Mouse (Mus musculus) limb, embryonic 14.5 days (tissue): ENCODE measurements around the gene Lrrn4. TPM values are rescaled to one million over a fixed set of nuclear protein-coding genes. Genes with fewer than 3 reads are reported as not detected.
A peak's percentile ranks its signal among the peaks of the same experiment; 100 is the strongest.

Experiments
- ATAC-seq: fragments of 200-750 bp; cut with Nextera tagmentation; 2 replicates; pipeline ENCODE4 v1.8.0; 2017; ENCODE audit warnings: low read depth, moderate number of reproducible peaks, moderate TSS enrichment; ENCODE audit not compliant: low FRiP score
- DNase-seq: peaks from one replicate; pipeline ENCODE4 v3.0.0-alpha.2; 2015; ENCODE audit warnings: low spot score
- H3K27ac ChIP-seq: fragments of 300-500 bp; sonication (generic); replicated peaks from 2 replicates; pipeline ENCODE4 v1.5.1; 2014; ENCODE audit warnings: low read depth, mild to moderate bottlenecking, low read length, moderate library complexity, mixed read lengths
- H3K27me3 ChIP-seq: fragments of 300-500 bp; sonication (generic); 2 replicates; pipeline ENCODE4 v1.6.1; 2014; ENCODE audit warnings: low read length, mixed read lengths; ENCODE audit not compliant: control insufficient read depth, insufficient read depth
- H3K36me3 ChIP-seq: fragments of 300-500 bp; sonication (generic); 2 replicates; pipeline ENCODE4 v1.6.1; 2014; ENCODE audit warnings: mild to moderate bottlenecking, low read length, moderate library complexity, mixed read lengths; ENCODE audit not compliant: control insufficient read depth, insufficient read depth
- H3K4me1 ChIP-seq: fragments of 300-500 bp; sonication (generic); 2 replicates; pipeline ENCODE4 v1.6.1; 2014; ENCODE audit warnings: antibody characterized with exemption, low read length, mixed read lengths; ENCODE audit not compliant: control insufficient read depth, insufficient read depth
- H3K4me2 ChIP-seq: fragments of 300-500 bp; sonication (generic); replicated peaks from 2 replicates; pipeline ENCODE4 v1.6.1; 2014; ENCODE audit warnings: low read depth, mild to moderate bottlenecking, low read length, moderate library complexity; ENCODE audit not compliant: severe bottlenecking
- H3K4me3 ChIP-seq: fragments of 300-500 bp; sonication (generic); replicated peaks from 2 replicates; pipeline ENCODE4 v1.5.1; 2014; ENCODE audit warnings: low read length
- H3K9ac ChIP-seq: fragments of 300-500 bp; sonication (generic); 2 replicates; pipeline ENCODE4 v1.6.1; 2014; ENCODE audit warnings: mild to moderate bottlenecking, low read depth, low read length, moderate library complexity; ENCODE audit not compliant: severe bottlenecking
- H3K9me3 ChIP-seq: fragments of 300-500 bp; sonication (generic); 2 replicates; pipeline ENCODE4 v1.6.1; 2016; ENCODE audit warnings: low read length; ENCODE audit not compliant: control insufficient read depth
- POLR2A ChIP-seq: fragments of 200-500 bp; IDR thresholded peaks from 2 replicates; pipeline ENCODE4 v1.8.0; 2012; ENCODE audit warnings: inconsistent platforms, mild to moderate bottlenecking, moderate library complexity, borderline replicate concordance; ENCODE audit not compliant: insufficient read depth, insufficient read length; ENCODE audit errors: extremely low read depth
- WGBS: fragments of 180-500 bp; shearing (Covaris S2); extraction: QIAGEN DNeasy Blood & Tissue Kit; methylation state at CpG from one replicate; pipeline ENCODE4 v1.1.7; 2014; 5-methylcytosine and 5-hydroxymethylcytosine counted together
- polyA plus RNA-seq, 2 experiments: library from polyadenylated mRNA; depleted of rRNA in 1 of 2; stranded (reverse) in 1 of 2; unstranded in 1 of 2; fragments of >200 nt; fragmentation: Nextera tagmentation in 1 of 2; extraction: Ambion mirVana in 1 of 2; gene quantifications; 2 replicates each; pipeline versions ENCODE4 v1.2.1 to v1.2.3; 2012 to 2014

The Lrrn4 gene
- polyA plus RNA-seq, 2 experiments: 0.31 to 0.51 TPM

DNA sequence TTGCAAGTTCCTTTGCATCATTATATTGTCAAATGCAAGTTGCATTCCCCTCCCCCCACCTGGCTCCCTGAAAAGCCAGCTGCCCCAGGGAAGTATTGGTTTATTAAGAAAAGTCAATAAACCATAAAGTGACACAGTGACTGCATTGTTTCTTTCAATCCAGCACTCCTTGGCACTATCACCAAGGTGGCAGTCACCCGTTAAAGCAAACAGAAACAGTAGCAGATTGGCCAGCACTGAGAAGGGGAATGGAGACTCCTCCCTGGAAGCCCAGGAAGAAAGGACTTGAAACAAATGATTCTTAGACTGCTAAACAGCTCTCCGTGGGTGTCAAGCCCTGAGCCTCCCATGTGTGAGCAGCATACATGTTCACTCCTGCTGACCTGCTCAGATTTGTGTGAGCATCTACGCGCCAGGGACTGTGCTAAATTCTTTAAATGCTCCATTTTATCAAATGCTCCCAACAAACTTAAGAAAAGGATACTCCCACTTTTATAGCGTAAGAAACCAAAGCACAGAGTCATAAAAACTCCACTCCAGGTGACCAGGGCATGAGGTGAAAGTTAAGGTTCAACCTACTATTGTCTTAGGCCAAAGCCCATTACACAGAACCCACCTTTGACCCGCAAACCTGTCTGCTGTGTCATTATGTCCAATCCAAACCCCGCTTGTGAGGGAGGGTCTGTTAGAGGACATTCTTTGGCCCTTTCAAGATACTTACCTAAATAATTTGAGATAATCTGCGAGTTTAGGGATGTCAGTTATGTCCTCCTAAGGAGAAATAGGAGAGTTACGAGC is 41.6 kb upstream of the Lrrn4 start:
- Histone ChIP-seq H3K9ac (no peak overlapping the region), H3K4me3 (no peak overlapping the region), H3K36me3 (no peaks in the 10 kb centered on the region), H3K27me3 (no peaks in the 10 kb centered on the region), H3K4me2 (no peak overlapping the region), H3K4me1 (no peaks in the 10 kb centered on the region), H3K9me3 (no peaks in the 10 kb centered on the region), H3K27ac (no peak overlapping the region)
- no peak for TF ChIP-seq POLR2A
- DNase-seq: no peak
- no peak for ATAC-seq
- 70% methylated on average over 9 of the region's 9 CpGs for WGBS

DNA sequence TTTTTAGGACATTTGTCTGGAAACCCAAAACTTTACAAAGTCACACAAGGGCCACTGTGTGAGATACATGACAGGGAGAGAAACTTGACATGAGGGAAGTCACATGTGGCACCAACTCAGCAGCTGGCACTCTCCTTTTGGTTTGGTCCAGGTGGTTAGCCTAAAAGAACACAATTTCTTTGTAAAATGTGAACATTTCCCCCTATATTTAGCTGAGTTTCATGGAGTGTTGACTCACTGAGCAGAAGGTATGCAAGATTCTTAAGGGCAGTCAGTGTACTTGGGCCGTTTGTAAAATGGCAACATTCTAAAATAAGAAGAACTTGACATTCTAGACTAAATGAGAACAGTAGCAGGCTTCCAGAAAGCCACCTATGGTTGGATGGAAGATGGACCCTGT is 34.1 kb upstream of the Lrrn4 start:
- no peaks in the 10 kb centered on the region for H3K9me3 ChIP-seq
- no peak for DNase-seq
- no peaks in the 10 kb centered on the region for H3K27me3 ChIP-seq
- TF ChIP-seq POLR2A: no peak
- ATAC-seq: no peak
- H3K27ac ChIP-seq: no peak overlapping the region
- H3K4me2 ChIP-seq: no peak overlapping the region
- 61% methylated on average over 1 of the region's 1 CpGs for WGBS
- H3K4me1 ChIP-seq: no peaks in the 10 kb centered on the region
- H3K36me3 ChIP-seq: no peaks in the 10 kb centered on the region
- no peak overlapping the region for H3K4me3 ChIP-seq
- no peak overlapping the region for H3K9ac ChIP-seq

DNA sequence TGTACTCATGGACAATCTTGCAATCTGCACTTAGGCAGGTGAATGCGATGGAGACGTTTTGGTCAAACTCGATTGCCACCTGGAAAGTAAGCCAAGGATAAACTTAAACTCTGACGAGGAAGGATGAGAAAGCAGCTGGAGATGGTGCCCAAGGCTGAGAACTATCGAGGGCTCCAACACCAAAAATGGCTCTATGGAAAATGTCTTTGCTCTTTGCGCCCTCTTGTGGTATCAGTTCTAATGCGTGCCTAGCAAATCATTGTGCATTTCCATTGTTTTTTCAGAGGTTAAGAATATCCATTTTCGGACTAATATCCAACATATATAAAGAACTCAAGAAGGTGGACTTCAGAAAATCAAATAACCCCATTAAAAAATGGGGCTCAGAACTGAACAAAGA is 26.1 kb upstream of the Lrrn4 start:
- Histone ChIP-seq H3K4me3 (no peak overlapping the region), H3K27me3 (no peaks in the 10 kb centered on the region), H3K9ac (no peak overlapping the region), H3K4me1 (no peaks in the 10 kb centered on the region), H3K36me3 (no peaks in the 10 kb centered on the region), H3K4me2 (no peak overlapping the region), H3K27ac (no peak overlapping the region), H3K9me3 (no peaks in the 10 kb centered on the region)
- no peak for TF ChIP-seq POLR2A
- peak; percentile 57 for DNase-seq
- ATAC-seq: no peak
- WGBS: 32% methylated on average over 8 of the region's 8 CpGs

DNA sequence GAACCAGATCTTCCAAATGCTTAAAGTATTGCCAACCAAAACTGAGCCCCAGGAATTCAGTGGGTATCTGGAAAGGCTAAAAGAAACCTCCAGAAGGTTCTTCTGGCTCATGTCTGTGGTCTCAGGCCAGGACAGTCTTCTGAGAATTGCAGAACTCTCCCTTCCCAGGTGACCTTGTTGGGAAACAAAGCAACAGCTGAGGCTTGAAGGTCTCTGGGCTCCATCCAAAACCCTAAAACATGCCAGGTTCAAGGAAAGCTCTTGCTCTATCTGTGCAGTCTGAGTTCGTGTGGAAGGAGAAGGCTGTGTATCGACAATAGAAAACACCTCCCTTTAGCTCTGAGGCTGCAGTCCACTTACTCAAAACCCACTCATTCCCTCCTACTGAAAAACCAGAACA is 24.3 kb upstream of the Lrrn4 start:
- H3K4me2 ChIP-seq: no peak overlapping the region
- H3K9me3 ChIP-seq: no peaks in the 10 kb centered on the region
- H3K9ac ChIP-seq: no peak overlapping the region
- TF ChIP-seq POLR2A: no peak
- H3K4me3 ChIP-seq: no peak overlapping the region
- DNase-seq (no peak), ATAC-seq (no peak)
- H3K27ac ChIP-seq: no peak overlapping the region
- 73% methylated on average over 2 of the region's 2 CpGs for WGBS
- H3K27me3 ChIP-seq: no peaks in the 10 kb centered on the region
- H3K36me3 ChIP-seq: no peaks in the 10 kb centered on the region
- no peaks in the 10 kb centered on the region for H3K4me1 ChIP-seq

DNA sequence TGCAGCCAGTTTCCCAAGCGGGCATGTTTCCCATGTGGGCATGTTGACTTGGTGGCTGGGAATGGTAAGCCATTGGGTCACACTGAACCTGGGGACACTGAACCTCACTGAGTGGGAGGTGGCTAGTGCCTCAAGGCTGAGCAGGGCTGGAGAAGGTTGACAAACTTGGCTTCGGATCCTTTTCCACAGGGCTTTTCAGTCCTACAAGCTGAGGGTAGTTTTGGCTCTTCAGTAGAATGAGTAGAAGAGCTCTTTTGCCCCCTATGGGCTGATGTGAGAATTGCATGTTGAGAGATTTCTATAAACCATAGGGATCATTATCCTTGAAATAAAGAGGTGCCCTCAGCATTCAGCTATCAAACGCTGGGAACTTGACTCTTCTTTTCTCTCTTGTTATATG is 22.8 kb upstream of the Lrrn4 start:
- no peaks in the 10 kb centered on the region for H3K27me3 ChIP-seq
- TF ChIP-seq POLR2A: no peak
- WGBS: 36% methylated on average over 3 of the region's 3 CpGs
- peak; percentile 81 for DNase-seq
- no peak for ATAC-seq
- H3K4me1 ChIP-seq: no peaks in the 10 kb centered on the region
- H3K27ac ChIP-seq: no peak overlapping the region
- no peak overlapping the region for H3K4me2 ChIP-seq
- H3K36me3 ChIP-seq: no peaks in the 10 kb centered on the region
- no peak overlapping the region for H3K4me3 ChIP-seq
- H3K9me3 ChIP-seq: no peaks in the 10 kb centered on the region
- H3K9ac ChIP-seq: no peak overlapping the region

DNA sequence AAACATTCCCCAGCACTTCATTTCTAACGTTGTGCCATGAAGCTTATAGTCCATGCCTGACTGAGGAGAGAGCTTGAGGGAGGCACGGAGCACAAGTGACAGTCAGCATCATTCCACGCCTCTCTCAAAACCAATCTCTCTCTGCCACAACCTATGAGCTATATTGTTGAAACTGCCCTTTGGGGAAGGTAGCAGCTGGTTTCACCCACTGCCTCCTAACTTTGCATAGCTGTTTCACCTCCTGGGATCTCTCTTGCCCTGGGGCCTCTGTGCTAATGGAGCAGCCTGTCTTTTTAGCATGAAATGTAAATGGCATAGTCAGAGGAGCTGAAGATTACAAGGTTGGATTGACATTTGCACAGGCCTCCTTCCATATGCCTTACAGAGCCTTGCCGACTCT is 21.4 kb upstream of the Lrrn4 start:
- Histone ChIP-seq H3K4me1 (no peaks in the 10 kb centered on the region), H3K9ac (no peak overlapping the region), H3K4me2 (no peak overlapping the region), H3K27ac (no peak overlapping the region), H3K27me3 (no peaks in the 10 kb centered on the region), H3K9me3 (no peaks in the 10 kb centered on the region), H3K36me3 (no peaks in the 10 kb centered on the region), H3K4me3 (no peak overlapping the region)
- ATAC-seq (no peak), DNase-seq (no peak)
- no peak for TF ChIP-seq POLR2A
- WGBS: 81% methylated on average over 3 of the region's 4 CpGs
